Mouse (Mus musculus) spleen, adult 2 months (tissue): ENCODE data around the gene Ank. TPM values are rescaled to one million over a fixed set of nuclear protein-coding genes. Genes with fewer than 3 reads are reported as not detected.

Experiments
- DNase-seq, 2 experiments: peaks; one replicate each; pipeline versions ENCODE4 v3.0.0 to v3.0.0-alpha.2; 2012 to 2021; ENCODE audit warnings: low spot score in 2 of 2, low read depth in 1 of 2
- H3K27ac ChIP-seq: fragments of 200-500 bp; 2 replicates; pipeline ENCODE4 v1.5.1; 2012; ENCODE audit warnings: low read length, inconsistent platforms; ENCODE audit not compliant: insufficient read depth
- H3K27me3 ChIP-seq: fragments of 200-500 bp; 2 replicates; pipeline ENCODE4 v1.6.1; 2012; ENCODE audit warnings: mild to moderate bottlenecking, moderate library complexity, low read length, inconsistent platforms; ENCODE audit not compliant: control insufficient read depth, insufficient read depth
- H3K36me3 ChIP-seq: fragments of 200-500 bp; 2 replicates; pipeline ENCODE4 v1.6.1; 2012; ENCODE audit warnings: mild to moderate bottlenecking, low read length, inconsistent platforms; ENCODE audit not compliant: control insufficient read depth, insufficient read depth
- H3K4me1 ChIP-seq: fragments of 200-500 bp; 2 replicates; pipeline ENCODE4 v1.6.1; 2011; ENCODE audit warnings: inconsistent platforms; ENCODE audit not compliant: control insufficient read depth, insufficient read depth, insufficient read length
- H3K4me3 ChIP-seq: fragments of 200-500 bp; 2 replicates; pipeline ENCODE4 v1.5.1; 2011; ENCODE audit warnings: mild to moderate bottlenecking, inconsistent platforms; ENCODE audit not compliant: insufficient read depth, insufficient read length; ENCODE audit errors: extremely low read depth
- CTCF ChIP-seq: fragments of 200-500 bp; IDR thresholded peaks from 2 replicates; pipeline ENCODE4 v1.5.1; 2011; ENCODE audit warnings: mild to moderate bottlenecking, inconsistent platforms; ENCODE audit not compliant: insufficient read depth, insufficient read length, insufficient replicate concordance; ENCODE audit errors: extremely low read depth
- POLR2A ChIP-seq: fragments of 200-500 bp; IDR thresholded peaks from 2 replicates; pipeline ENCODE4 v1.6.1; 2011; ENCODE audit warnings: low read depth, low read length, inconsistent platforms
- WGBS: fragments of 180-500 bp; shearing (Covaris S2); methylation state at CpG from one replicate; pipeline ENCODE4 v1.1.7; 2018; 5-methylcytosine and 5-hydroxymethylcytosine counted together
- polyA plus RNA-seq: library from polyadenylated mRNA; depleted of rRNA; stranded (reverse); fragments of >200 nt; gene quantifications from 2 replicates; pipeline ENCODE4 v1.2.3, GENCODE M21; 2012

The Ank gene
- polyA plus RNA-seq, 1 experiment: 20.2 TPM

- Histone ChIP-seq H3K36me3 (peaks cover 37% of the 10 kb centered on the region), H3K27ac (no peak overlapping the region), H3K4me1 (peaks cover 4% of the 10 kb centered on the region; the same call in 1 of the 2 replicates), H3K4me3 (no peak overlapping the region), H3K27me3 (no peaks in the 10 kb centered on the region)
- TF ChIP-seq POLR2A: no peak
- peak; percentile 71; the same call in 1 of the 2 replicates for TF ChIP-seq CTCF
- peak; percentile 65 to 68 for DNase-seq
- 50% methylated on average over 6 of the region's 6 CpGs for WGBS
Observed at GRCm38 (mm10) chr15:27612533-27613221, 146.2 kb downstream of the Ank start.

GRCm38 (mm10) chr15:27613255-27613654 lies 146.8 kb downstream of the Ank start:
- Histone ChIP-seq H3K4me1 (peaks cover 4% of the 10 kb centered on the region; the same call in 1 of the 2 replicates), H3K4me3 (no peak overlapping the region), H3K36me3 (peaks cover 38% of the 10 kb centered on the region), H3K27ac (no peak overlapping the region), H3K27me3 (no peaks in the 10 kb centered on the region)
- TF ChIP-seq CTCF (no peak), POLR2A (no peak)
- WGBS: 96% methylated on average over 4 of the region's 4 CpGs
- no peak for DNase-seq

- no peak overlapping the region; the same call in 1 of the 2 replicates for H3K27ac ChIP-seq
- WGBS: 67% methylated on average over 4 of the region's 4 CpGs
- H3K27me3 ChIP-seq: no peaks in the 10 kb centered on the region
- H3K36me3 ChIP-seq: peaks cover 43% of the 10 kb centered on the region
- peaks cover 7% of the 10 kb centered on the region; the same call in 1 of the 2 replicates for H3K4me1 ChIP-seq
- no peak overlapping the region for H3K4me3 ChIP-seq
- no peak for DNase-seq
- TF ChIP-seq CTCF: no peak
Observed at GRCm38 (mm10) chr15:27616159-27616558, 149.7 kb downstream of the Ank start.

GRCm38 (mm10) chr15:27617227-27617626 lies 150.8 kb downstream of the Ank start:
- Histone ChIP-seq H3K27me3 (no peaks in the 10 kb centered on the region), H3K27ac (no peak overlapping the region), H3K4me3 (no peak overlapping the region), H3K4me1 (peaks cover 9% of the 10 kb centered on the region; the same call in 1 of the 2 replicates), H3K36me3 (peaks cover 47% of the 10 kb centered on the region)
- TF ChIP-seq POLR2A: no peak
- TF ChIP-seq CTCF: no peak
- no peak for DNase-seq
- 85% methylated on average over 3 of the region's 3 CpGs for WGBS

- DNase-seq: no peak
- TF ChIP-seq CTCF (no peak), POLR2A (no peak)
- H3K36me3 ChIP-seq: peaks cover 50% of the 10 kb centered on the region
- no peak overlapping the region for H3K27ac ChIP-seq
- 77% methylated on average over 6 of the region's 6 CpGs for WGBS
- peaks cover 11% of the 10 kb centered on the region; the same call in 1 of the 2 replicates for H3K4me1 ChIP-seq
- H3K4me3 ChIP-seq: no peak overlapping the region
- no peaks in the 10 kb centered on the region for H3K27me3 ChIP-seq
Observed at GRCm38 (mm10) chr15:27618778-27619533, 152.5 kb downstream of the Ank start.

GRCm38 (mm10) chr15:27619683-27620082 lies 153.2 kb downstream of the Ank start:
- H3K27me3 ChIP-seq: no peaks in the 10 kb centered on the region
- peaks cover 43% of the 10 kb centered on the region for H3K36me3 ChIP-seq
- H3K4me1 ChIP-seq: peaks cover 18% of the 10 kb centered on the region; the same call in 1 of the 2 replicates
- no peak overlapping the region for H3K4me3 ChIP-seq
- no peak for TF ChIP-seq CTCF
- no peak for TF ChIP-seq POLR2A
- H3K27ac ChIP-seq: no peak overlapping the region
- DNase-seq: no peak
- WGBS: 83% methylated on average over 3 of the region's 3 CpGs
